Mouse (Mus musculus): ENCODE results near the gene Rasa3. TPM values are rescaled to one million over a fixed set of nuclear protein-coding genes. Genes with fewer than 3 reads are reported as not detected.
A peak's percentile ranks its signal among the peaks of the same experiment; 100 is the strongest.

The Rasa3 gene
- polyA plus RNA-seq, 1 experiment: 67.0 TPM

DNA sequence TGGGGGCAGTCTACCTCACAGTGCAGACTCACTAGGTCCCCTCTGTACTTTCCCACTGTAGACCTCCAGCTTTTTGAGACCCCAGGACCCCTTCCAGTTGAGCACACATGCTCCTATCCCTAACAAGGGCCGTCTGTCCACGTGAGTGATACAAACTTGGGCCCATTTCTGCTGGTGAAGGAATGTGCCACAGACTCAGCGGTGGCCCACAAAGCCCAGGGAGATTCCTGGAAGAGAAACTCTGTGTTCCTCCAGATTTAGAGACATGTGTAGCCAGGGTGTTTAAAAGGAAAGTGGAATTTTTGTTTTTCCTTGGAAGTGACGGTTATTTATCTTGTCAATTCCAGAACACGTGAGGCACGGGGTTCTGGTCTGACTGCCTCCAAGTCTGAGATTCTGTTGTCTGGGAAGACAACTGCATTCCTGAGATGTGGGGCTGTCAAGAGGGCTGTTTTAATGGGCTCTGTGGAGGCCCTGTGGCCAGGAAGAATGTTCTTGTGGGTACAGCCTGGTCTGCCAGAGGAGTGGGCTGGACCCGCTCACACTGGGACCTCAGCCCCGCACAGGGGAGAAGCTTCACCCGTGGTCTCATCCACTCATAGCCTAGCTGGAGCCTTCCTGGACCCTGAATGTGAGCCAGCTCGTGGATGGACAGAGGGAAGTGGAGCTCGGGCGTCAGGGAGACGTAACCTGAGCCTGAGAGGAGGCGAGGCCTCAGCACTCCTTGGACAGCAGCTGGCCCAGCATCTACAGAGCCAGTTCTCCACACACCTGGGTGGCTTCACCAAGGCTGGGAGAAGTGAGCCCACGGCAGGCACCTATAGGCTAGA is 148.2 kb downstream of the Rasa3 start:
- H3ac ChIP-seq (ENCODE audit: control insufficient read depth, insufficient read length, low read depth): peak overlapping the region; percentile 23
- no peaks in the 10 kb centered on the region for H3K36me3 ChIP-seq (ENCODE audit: control insufficient read depth, insufficient read depth)
- no peaks in the 10 kb centered on the region for H3K79me2 ChIP-seq (ENCODE audit: control insufficient read depth, insufficient read depth)
- H3K27me3 ChIP-seq (ENCODE audit: control insufficient read depth, insufficient read depth, insufficient read length): peaks cover 5% of the 10 kb centered on the region
- H3K79me3 ChIP-seq (ENCODE audit: low read depth): no peaks in the 10 kb centered on the region
- TF ChIP-seq MYOD1 (IDR thresholded peaks at IDR 0.05; ENCODE audit: control insufficient read depth, insufficient read length, low read depth) (peak; percentile 3), MAX (IDR thresholded peaks at IDR 0.05) (no peak), USF1 (IDR thresholded peaks at IDR 0.05; ENCODE audit: low read depth) (peak; percentile 7)
- no peak overlapping the region for H3K4me3 ChIP-seq (ENCODE audit: insufficient read depth, poor library complexity, severe bottlenecking)

DNA sequence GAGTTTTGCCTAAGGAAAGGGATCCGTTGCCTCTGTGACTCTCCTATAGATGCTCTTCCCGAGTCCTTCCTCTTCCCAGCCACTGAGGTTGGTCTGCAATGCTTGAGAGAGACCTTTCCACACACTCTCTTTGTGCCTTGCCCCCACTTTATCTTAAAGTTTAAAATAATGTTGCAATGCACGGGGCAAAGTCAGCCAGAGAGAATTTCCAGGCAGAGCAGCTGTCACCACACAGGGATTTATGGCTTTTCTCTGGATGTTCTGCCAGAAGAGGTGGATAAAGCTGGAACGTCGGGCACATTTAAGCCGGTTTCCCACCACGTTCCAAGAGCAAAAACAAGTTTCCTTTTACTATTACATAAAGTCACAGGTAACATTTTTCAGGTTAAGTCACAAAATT is 156.0 kb downstream of the Rasa3 start:
- TF ChIP-seq CTCF (IDR thresholded peaks at IDR 0.05; ENCODE audit: control insufficient read depth, insufficient read depth, insufficient read length): no peak
- TF ChIP-seq CEBPB (IDR thresholded peaks at IDR 0.05; ENCODE audit: low read depth): peak; percentile 46
- TF ChIP-seq MYOG (IDR thresholded peaks at IDR 0.05; ENCODE audit: control insufficient read depth, extremely low read depth, insufficient read length): no peak
- no peak for TF ChIP-seq USF1 (IDR thresholded peaks at IDR 0.05; ENCODE audit: low read depth)
- Histone ChIP-seq H3K4me3 (ENCODE audit: insufficient read depth, poor library complexity, severe bottlenecking) (no peak overlapping the region), H3K27me3 (ENCODE audit: control insufficient read depth, insufficient read depth, insufficient read length) (peaks cover 43% of the 10 kb centered on the region), H3K79me2 (ENCODE audit: control insufficient read depth, insufficient read depth) (no peaks in the 10 kb centered on the region), H3ac (ENCODE audit: control insufficient read depth, insufficient read length, low read depth) (no peak overlapping the region), H3K79me3 (ENCODE audit: low read depth) (no peaks in the 10 kb centered on the region), H3K36me3 (ENCODE audit: control insufficient read depth, insufficient read depth) (no peaks in the 10 kb centered on the region)

DNA sequence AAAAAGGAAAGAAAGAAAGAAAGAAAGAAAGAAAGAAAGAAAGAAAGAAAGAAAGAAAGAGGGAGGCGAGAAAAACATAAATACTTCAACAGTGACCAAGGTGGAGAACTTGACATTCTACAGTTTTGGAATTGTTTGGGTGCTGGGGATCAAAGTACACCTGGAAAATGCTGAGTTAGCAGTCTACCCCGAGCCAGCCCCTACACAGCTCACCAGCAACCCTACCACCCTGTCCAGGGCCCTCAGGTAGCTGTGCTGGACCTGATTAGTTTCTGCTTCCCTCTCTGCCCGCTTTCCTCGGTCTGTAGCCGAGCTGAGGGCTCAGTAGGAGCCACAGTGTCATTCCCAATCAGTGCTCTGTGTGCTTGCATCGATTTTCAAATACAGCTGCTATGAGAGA is 157.1 kb downstream of the Rasa3 start:
- TF ChIP-seq USF1 (IDR thresholded peaks at IDR 0.05; ENCODE audit: low read depth) (no peak), MAX (IDR thresholded peaks at IDR 0.05) (no peak), FOSL1 (IDR thresholded peaks at IDR 0.05; ENCODE audit: insufficient read depth, low read length, poor library complexity, severe bottlenecking) (no peak), CEBPB (IDR thresholded peaks at IDR 0.05; ENCODE audit: low read depth) (no peak), MYOD1 (IDR thresholded peaks at IDR 0.05; ENCODE audit: control insufficient read depth, insufficient read length, low read depth) (no peak)
- H3K79me2 ChIP-seq (ENCODE audit: control insufficient read depth, insufficient read depth): no peaks in the 10 kb centered on the region
- H3K79me3 ChIP-seq (ENCODE audit: low read depth): no peaks in the 10 kb centered on the region
- H3K36me3 ChIP-seq (ENCODE audit: control insufficient read depth, insufficient read depth): no peaks in the 10 kb centered on the region
- H3K4me3 ChIP-seq (ENCODE audit: insufficient read depth, poor library complexity, severe bottlenecking): no peak overlapping the region
- no peak overlapping the region for H3ac ChIP-seq (ENCODE audit: control insufficient read depth, insufficient read length, low read depth)
- peaks cover 50% of the 10 kb centered on the region for H3K27me3 ChIP-seq (ENCODE audit: control insufficient read depth, insufficient read depth, insufficient read length)

DNA sequence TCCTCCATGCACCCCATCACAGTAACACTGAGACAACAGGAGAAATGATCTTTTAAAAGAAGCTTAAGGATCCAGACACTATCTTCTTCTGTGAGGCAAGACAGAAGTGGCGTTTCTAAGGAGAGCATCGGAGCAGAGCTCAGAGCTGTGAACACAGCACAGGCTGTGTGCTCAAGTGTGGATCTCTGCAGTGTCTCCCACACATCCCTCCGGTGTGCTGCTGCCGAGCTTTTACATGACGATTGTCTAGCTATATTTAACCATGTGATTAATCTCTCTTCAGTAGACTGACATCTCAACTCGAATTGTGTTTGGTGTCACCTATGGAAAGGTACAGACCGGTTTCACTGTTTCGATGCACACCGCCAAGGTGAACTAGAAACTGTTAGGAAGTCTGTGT is 157.9 kb downstream of the Rasa3 start:
- TF ChIP-seq CTCF (IDR thresholded peaks at IDR 0.05; ENCODE audit: control insufficient read depth, insufficient read depth, insufficient read length): no peak
- TF ChIP-seq USF1 (IDR thresholded peaks at IDR 0.05; ENCODE audit: low read depth): no peak
- TF ChIP-seq FOSL1 (IDR thresholded peaks at IDR 0.05; ENCODE audit: insufficient read depth, low read length, poor library complexity, severe bottlenecking): no peak
- no peak for TF ChIP-seq MAX (IDR thresholded peaks at IDR 0.05)
- no peak for TF ChIP-seq MYOD1 (IDR thresholded peaks at IDR 0.05; ENCODE audit: control insufficient read depth, insufficient read length, low read depth)
- Histone ChIP-seq H3K36me3 (ENCODE audit: control insufficient read depth, insufficient read depth) (no peaks in the 10 kb centered on the region), H3K4me3 (ENCODE audit: insufficient read depth, poor library complexity, severe bottlenecking) (no peak overlapping the region), H3K79me2 (ENCODE audit: control insufficient read depth, insufficient read depth) (no peaks in the 10 kb centered on the region), H3K79me3 (ENCODE audit: low read depth) (no peaks in the 10 kb centered on the region), H3ac (ENCODE audit: control insufficient read depth, insufficient read length, low read depth) (no peak overlapping the region), H3K27me3 (ENCODE audit: control insufficient read depth, insufficient read depth, insufficient read length) (peaks cover 46% of the 10 kb centered on the region)

DNA sequence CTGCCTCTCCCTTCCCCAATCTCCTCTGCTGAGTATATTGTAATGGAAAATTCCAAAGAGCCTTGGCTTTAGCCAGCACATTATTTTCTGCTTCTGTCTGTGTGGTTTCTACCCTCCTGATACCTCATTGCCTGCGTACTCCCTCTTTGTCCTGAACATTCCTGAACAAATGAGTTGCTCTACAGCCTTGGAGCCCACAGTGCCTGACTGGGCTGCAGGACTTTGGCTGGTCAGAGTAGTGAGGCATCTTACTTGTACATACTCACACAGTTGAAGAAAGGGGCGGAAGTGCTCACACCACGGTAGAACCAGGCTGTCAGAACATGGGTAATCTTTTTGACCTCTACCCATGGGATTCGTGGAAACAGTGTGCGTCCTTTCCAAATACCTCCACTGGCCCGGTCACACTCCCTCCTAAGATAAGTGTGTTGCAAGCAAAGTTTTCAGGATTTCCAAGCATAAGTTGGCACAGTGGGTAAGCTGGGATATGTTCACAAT is 160.1 kb downstream of the Rasa3 start:
- Histone ChIP-seq H3K4me3 (ENCODE audit: insufficient read depth, poor library complexity, severe bottlenecking) (no peak overlapping the region), H3K79me2 (ENCODE audit: control insufficient read depth, insufficient read depth) (no peaks in the 10 kb centered on the region), H3K27me3 (ENCODE audit: control insufficient read depth, insufficient read depth, insufficient read length) (peaks cover 35% of the 10 kb centered on the region), H3K79me3 (ENCODE audit: low read depth) (no peaks in the 10 kb centered on the region), H3K36me3 (ENCODE audit: control insufficient read depth, insufficient read depth) (no peaks in the 10 kb centered on the region), H3ac (ENCODE audit: control insufficient read depth, insufficient read length, low read depth) (no peak overlapping the region)
- TF ChIP-seq MYOG (IDR thresholded peaks at IDR 0.05; ENCODE audit: control insufficient read depth, extremely low read depth, insufficient read length): no peak
- TF ChIP-seq FOSL1 (IDR thresholded peaks at IDR 0.05; ENCODE audit: insufficient read depth, low read length, poor library complexity, severe bottlenecking): no peak
- no peak for TF ChIP-seq USF1 (IDR thresholded peaks at IDR 0.05; ENCODE audit: low read depth)
- TF ChIP-seq CTCF (IDR thresholded peaks at IDR 0.05; ENCODE audit: control insufficient read depth, insufficient read depth, insufficient read length): no peak
- TF ChIP-seq MAX (IDR thresholded peaks at IDR 0.05): no peak
- TF ChIP-seq MYOD1 (IDR thresholded peaks at IDR 0.05; ENCODE audit: control insufficient read depth, insufficient read length, low read depth): no peak
- no peak for TF ChIP-seq CEBPB (IDR thresholded peaks at IDR 0.05; ENCODE audit: low read depth)

Other genes with a start within 250 kb of the Rasa3 start
- not detected for gene Tmem255b, start 242.4 kb downstream of the Rasa3 start, polyA plus RNA-seq (2012; fragmentation: generic; extraction: Trizol)
- gene Gas6, start 183.1 kb downstream of the Rasa3 start, polyA plus RNA-seq (2012; fragmentation: generic; extraction: Trizol): 0.73 TPM
- not detected for gene 1700029H14Rik, start 115.1 kb downstream of the Rasa3 start, polyA plus RNA-seq (2012; fragmentation: generic; extraction: Trizol)
- not detected for gene Cfap97d2, start 28.3 kb upstream of the Rasa3 start, polyA plus RNA-seq (2012; fragmentation: generic; extraction: Trizol)
- 64.0 TPM for gene Cdc16, start 80.1 kb upstream of the Rasa3 start, polyA plus RNA-seq (2012; fragmentation: generic; extraction: Trizol)
- 28.0 TPM for gene Upf3a, start 108.0 kb upstream of the Rasa3 start, polyA plus RNA-seq (2012; fragmentation: generic; extraction: Trizol)
- gene AF366264, start 160.8 kb upstream of the Rasa3 start, polyA plus RNA-seq (2012; fragmentation: generic; extraction: Trizol): not detected
- gene Champ1, start 192.0 kb upstream of the Rasa3 start, polyA plus RNA-seq (2012; fragmentation: generic; extraction: Trizol): 15.1 TPM
- gene Coprs, start 212.7 kb upstream of the Rasa3 start, polyA plus RNA-seq (2012; fragmentation: generic; extraction: Trizol): 38.7 TPM